Mouse (Mus musculus) ES-Bruce4 (cell line): ENCODE measurements around the gene Trpv6. TPM values are rescaled to one million over a fixed set of nuclear protein-coding genes. Genes with fewer than 3 reads are reported as not detected.

Source experiments
- H3K27ac ChIP-seq: 2 replicates; pipeline ENCODE4 v1.5.1; 2012; ENCODE audit warnings: low read length, inconsistent platforms; ENCODE audit not compliant: insufficient read depth
- H3K27me3 ChIP-seq: 2 replicates; pipeline ENCODE4 v1.6.1; 2012; ENCODE audit warnings: mild to moderate bottlenecking, low read length, inconsistent platforms; ENCODE audit not compliant: control insufficient read depth, poor library complexity, insufficient read depth, severe bottlenecking
- H3K36me3 ChIP-seq: 2 replicates; pipeline ENCODE4 v1.6.1; 2012; ENCODE audit warnings: inconsistent platforms, mild to moderate bottlenecking, low read length, moderate library complexity; ENCODE audit not compliant: control insufficient read depth, poor library complexity, insufficient read depth, severe bottlenecking
- H3K4me1 ChIP-seq: one replicate; pipeline ENCODE4 v1.8.1; 2011; ENCODE audit warnings: low read length; ENCODE audit not compliant: control insufficient read depth, insufficient read depth
- H3K4me3 ChIP-seq: 2 replicates; pipeline ENCODE4 v1.5.1; 2011; ENCODE audit warnings: low read depth, mild to moderate bottlenecking, low read length
- H3K9ac ChIP-seq: 2 replicates; pipeline ENCODE4 v1.6.1; 2012; ENCODE audit warnings: low read depth, mild to moderate bottlenecking, inconsistent platforms; ENCODE audit not compliant: poor library complexity, severe bottlenecking
- H3K9me3 ChIP-seq: replicated peaks from 2 replicates; pipeline ENCODE4 v1.6.1; 2012; ENCODE audit warnings: mild to moderate bottlenecking, low read length, inconsistent platforms; ENCODE audit not compliant: control insufficient read depth, poor library complexity, insufficient read depth, severe bottlenecking
- CTCF ChIP-seq: IDR thresholded peaks from one replicate; pipeline ENCODE4 v1.8.1; 2011; ENCODE audit warnings: low read depth, low read length
- EP300 ChIP-seq: IDR thresholded peaks from 2 replicates; pipeline ENCODE4 v1.6.1; 2011; ENCODE audit warnings: low read depth, low read length; ENCODE audit not compliant: insufficient read depth
- POLR2A ChIP-seq: IDR thresholded peaks from one replicate; pipeline ENCODE4 v1.8.1; 2011; ENCODE audit warnings: low read length; ENCODE audit not compliant: insufficient read depth
- polyA plus RNA-seq: library from polyadenylated mRNA; stranded (reverse); fragments of >200 nt; gene quantifications from 2 replicates; pipeline ENCODE4 v1.2.4, GENCODE M21; 2011; ENCODE audit warnings: low read depth; ENCODE audit not compliant: missing spikeins, insufficient read depth, insufficient read length

Gene Trpv6
- polyA plus RNA-seq, 1 experiment: not detected

DNA sequence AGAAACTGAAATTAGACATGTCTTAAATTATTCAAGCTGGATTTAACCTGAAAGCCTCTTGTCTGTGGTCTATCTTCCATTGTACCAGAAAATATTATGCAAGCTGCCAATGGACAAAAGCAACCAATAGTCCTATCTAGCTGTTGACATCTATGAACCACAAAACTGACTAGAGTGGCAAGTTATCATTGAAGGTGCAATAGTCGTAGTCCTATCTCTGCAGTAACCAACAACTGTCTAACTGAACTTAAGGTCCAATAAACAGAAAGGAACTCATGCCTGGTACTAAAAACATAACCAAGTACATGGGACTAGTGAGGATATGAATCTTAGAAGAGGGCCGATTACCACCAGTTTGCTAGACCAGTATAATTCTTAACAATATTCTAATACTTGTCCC lies 40.3 kb upstream of the Trpv6 start:
- no peak overlapping the region for H3K4me3 ChIP-seq
- H3K27me3 ChIP-seq: no peaks in the 10 kb centered on the region; the same call in none of the 2 replicates
- H3K9me3 ChIP-seq: no peaks in the 10 kb centered on the region
- H3K4me1 ChIP-seq: peaks cover under 1% of the 10 kb centered on the region
- no peak overlapping the region for H3K27ac ChIP-seq
- H3K36me3 ChIP-seq: no peaks in the 10 kb centered on the region
- TF ChIP-seq POLR2A: no peak
- no peak for TF ChIP-seq EP300
- no peak overlapping the region for H3K9ac ChIP-seq

DNA sequence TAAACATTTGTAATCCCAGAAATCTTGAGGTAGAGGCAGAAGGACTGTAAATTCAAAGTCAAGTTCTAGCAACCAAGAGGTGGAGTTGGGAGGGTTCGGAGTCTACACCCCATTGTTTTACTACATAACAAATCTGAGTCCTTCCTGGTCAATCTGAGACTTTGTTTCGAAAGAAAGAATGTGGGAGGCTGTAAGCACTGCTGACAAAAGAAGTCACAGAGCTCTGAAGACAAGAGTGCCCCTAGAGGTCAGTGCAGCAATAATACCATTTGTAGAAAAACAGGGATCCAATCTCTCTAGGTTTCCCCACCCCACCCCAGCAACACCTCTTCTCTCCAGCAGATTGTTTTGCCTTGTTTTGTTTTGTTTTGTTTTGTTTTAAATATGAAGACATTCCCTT lies 26.1 kb upstream of the Trpv6 start:
- no peaks in the 10 kb centered on the region for H3K27me3 ChIP-seq
- H3K36me3 ChIP-seq: no peaks in the 10 kb centered on the region
- TF ChIP-seq EP300 (no peak), POLR2A (no peak), CTCF (no peak)
- no peak overlapping the region for H3K4me3 ChIP-seq
- no peaks in the 10 kb centered on the region for H3K4me1 ChIP-seq
- H3K9ac ChIP-seq: no peak overlapping the region
- no peaks in the 10 kb centered on the region for H3K9me3 ChIP-seq
- H3K27ac ChIP-seq: no peak overlapping the region

DNA sequence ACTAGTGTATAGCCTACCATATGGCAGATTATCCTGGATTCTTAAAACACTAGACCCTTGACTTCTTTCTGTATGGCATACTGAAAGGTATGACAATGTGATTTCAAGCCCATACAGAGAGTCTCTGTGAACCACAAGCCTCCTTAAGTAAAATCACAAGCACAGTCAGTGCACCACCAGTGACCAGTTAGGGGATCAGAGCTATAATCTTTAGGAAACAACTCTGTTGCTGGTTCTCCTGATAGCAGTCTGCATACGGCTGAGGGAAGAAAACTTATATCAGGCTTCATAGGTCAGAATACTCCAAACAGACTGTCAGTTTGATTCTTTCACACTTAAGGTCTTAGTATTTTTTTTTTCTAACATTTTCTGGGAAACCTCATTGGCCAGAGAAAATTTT lies 22.3 kb upstream of the Trpv6 start:
- Histone ChIP-seq H3K27me3 (no peaks in the 10 kb centered on the region), H3K4me1 (no peaks in the 10 kb centered on the region)
- TF ChIP-seq POLR2A (no peak), CTCF (no peak), EP300 (no peak)

DNA sequence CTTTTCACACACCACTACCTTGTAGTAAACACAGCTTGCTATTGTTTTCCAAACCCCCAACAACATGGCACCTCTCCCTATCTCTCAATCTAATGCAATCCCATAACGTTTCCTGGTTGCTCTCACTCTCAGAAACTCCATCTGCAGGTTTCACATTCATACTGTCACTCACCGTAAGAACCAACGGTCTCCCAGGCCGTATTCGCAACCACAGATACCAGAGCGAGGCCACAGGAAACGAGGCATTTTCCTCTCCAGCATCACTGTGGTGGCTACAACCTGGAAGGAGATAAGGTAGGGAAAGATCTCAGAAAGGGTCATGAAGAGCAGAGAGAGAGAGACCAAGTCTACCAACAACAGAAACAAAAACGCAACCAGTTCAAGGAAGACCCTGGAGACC lies 18.4 kb upstream of the Trpv6 start:
- TF ChIP-seq EP300 (no peak), POLR2A (no peak), CTCF (no peak)

More for the DNA sequence above, 22.3 kb upstream of the Trpv6 start:
- no peak overlapping the region for H3K27ac ChIP-seq
- no peak overlapping the region for H3K4me3 ChIP-seq
- no peaks in the 10 kb centered on the region for H3K36me3 ChIP-seq
- H3K9ac ChIP-seq: no peak overlapping the region
- H3K9me3 ChIP-seq: no peaks in the 10 kb centered on the region

DNA sequence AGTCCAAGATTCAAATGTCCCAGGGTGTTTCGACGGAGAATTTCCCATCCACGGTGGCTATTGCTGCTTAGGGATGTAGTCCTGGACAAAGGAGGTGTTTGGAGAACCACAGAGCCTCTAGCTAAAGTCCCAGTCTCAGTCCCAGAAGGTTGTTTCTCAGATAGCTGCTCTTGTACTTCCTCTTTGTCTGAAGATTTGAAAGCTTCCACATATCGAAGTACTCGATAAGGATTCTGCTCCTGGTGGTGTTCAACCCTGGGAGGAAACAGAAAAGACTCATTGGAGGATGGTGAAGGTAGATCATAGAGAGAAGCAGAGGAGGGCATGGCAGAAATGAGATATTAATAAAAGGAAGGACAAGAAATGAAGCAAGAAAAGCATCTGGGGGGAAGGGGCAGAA lies 17.0 kb upstream of the Trpv6 start:
- H3K36me3 ChIP-seq: no peaks in the 10 kb centered on the region
- no peak for TF ChIP-seq CTCF
- no peak for TF ChIP-seq EP300
- TF ChIP-seq POLR2A: no peak
- no peak overlapping the region for H3K27ac ChIP-seq
- H3K9ac ChIP-seq: no peak overlapping the region
- no peak overlapping the region for H3K4me3 ChIP-seq
- no peaks in the 10 kb centered on the region for H3K27me3 ChIP-seq
- H3K4me1 ChIP-seq: no peaks in the 10 kb centered on the region
- H3K9me3 ChIP-seq: no peaks in the 10 kb centered on the region

More for the DNA sequence above, 18.4 kb upstream of the Trpv6 start:
- H3K4me1 ChIP-seq: no peaks in the 10 kb centered on the region
- H3K27ac ChIP-seq: no peak overlapping the region
- H3K4me3 ChIP-seq: no peak overlapping the region
- H3K36me3 ChIP-seq: no peaks in the 10 kb centered on the region
- no peak overlapping the region for H3K9ac ChIP-seq
- H3K27me3 ChIP-seq: no peaks in the 10 kb centered on the region
- no peaks in the 10 kb centered on the region for H3K9me3 ChIP-seq

DNA sequence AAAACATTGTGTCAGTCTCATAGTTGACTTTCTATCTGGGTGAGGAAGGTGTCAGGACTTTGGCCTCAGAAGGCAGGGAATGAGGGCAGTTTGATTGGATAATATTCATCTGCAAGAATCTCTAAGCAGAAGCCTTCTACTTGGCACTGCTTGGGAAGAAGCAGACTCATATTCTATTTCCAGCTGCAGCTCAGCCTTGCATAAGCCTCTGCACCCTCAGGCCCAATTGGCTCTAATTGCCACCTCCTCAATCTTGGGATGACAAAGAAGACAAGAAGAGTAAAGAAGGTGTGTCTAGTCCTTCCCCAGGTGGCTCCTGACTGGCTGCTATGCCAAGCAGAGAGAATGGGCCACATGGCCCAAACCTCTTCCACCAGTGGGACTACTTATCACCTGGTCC lies 10.5 kb upstream of the Trpv6 start:
- no peak overlapping the region for H3K27ac ChIP-seq
- no peaks in the 10 kb centered on the region for H3K9me3 ChIP-seq
- H3K4me3 ChIP-seq: no peak overlapping the region
- no peaks in the 10 kb centered on the region for H3K4me1 ChIP-seq
- H3K9ac ChIP-seq: no peak overlapping the region
- TF ChIP-seq CTCF (no peak), POLR2A (no peak), EP300 (no peak)
- no peaks in the 10 kb centered on the region; the same call in 1 of the 2 replicates for H3K27me3 ChIP-seq
- H3K36me3 ChIP-seq: no peaks in the 10 kb centered on the region
